Mouse (Mus musculus) cerebellum, adult 9-11 months (tissue): ENCODE measurements around the gene Krtap12-1.
"Not testable (repeated sequence)": the region's sequence is repeated elsewhere in the genome, so short reads cannot be mapped to it uniquely, and the experiment has no call there.

Experiments
- DNase-seq: peaks from one replicate; pipeline ENCODE4 v3.0.0; 2022

Gene Krtap12-1

GRCm38 (mm10) chr10:77750686-77751085 lies 30.3 kb downstream of the Krtap12-1 start:
- DNase-seq = peak; percentile 54

- not testable (repeated sequence) for DNase-seq
These were observed 30.9 kb downstream of the Krtap12-1 start, which contains the start of gene Gm9736 for GRCm38 (mm10) chr10:77751254-77751653. Gene Gm9736, minus strand, starts transcription at chr10:77751354.

DNA sequence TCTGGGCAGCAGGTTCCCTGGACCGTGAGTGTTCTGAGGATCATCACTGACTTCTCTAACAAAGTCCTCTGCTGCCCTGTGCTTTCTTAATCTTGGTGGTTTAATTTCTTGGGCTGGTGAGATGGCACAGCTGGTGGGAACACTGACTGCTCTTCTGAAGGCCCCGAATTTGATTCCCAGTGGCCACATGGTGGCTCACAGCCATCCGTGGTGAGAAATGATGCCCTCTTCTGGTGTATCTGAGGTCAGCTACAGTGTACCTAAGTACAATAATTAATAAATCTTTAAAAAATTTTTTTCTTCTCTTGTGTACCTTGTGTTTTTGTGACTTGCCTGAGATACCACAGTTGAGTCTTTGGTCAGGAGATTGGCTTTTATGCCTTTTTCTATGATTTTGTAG lies 31.9 kb downstream of the Krtap12-1 start:
- not testable (repeated sequence) for DNase-seq

DNA sequence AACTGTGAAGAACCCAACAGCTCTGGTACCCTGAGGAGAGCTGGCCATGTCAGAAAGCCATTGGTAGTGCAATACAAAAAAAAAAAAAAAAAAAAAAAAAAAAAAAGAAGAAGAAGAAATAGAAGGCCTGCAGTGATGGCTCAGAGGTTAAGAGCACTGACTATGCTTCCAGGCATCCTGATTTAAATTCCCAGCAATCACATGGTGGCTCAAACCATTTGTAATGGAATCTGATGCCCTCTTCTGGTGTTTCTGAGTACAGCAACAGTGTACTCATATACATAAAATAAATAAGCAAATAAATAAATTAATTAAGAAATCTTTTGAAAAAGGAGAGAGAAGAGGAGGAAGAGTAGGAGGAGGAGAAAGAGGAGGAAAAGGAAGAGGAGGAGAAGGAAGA lies 33.0 kb downstream of the Krtap12-1 start:
- DNase-seq = no peak

- DNase-seq = not testable (repeated sequence)
These were observed 39.2 kb downstream of the Krtap12-1 start, which contains the start of gene Gm3233 for GRCm38 (mm10) chr10:77759582-77759981. Gene Gm3233, minus strand, starts transcription at chr10:77759682.

- no peak for DNase-seq
These were observed 49.3 kb downstream of the Krtap12-1 start for GRCm38 (mm10) chr10:77769727-77770126.
